Mouse (Mus musculus) bone marrow, adult 2 months (tissue): ENCODE data around the gene Med23.

ENCODE experiments used
- CTCF ChIP-seq: fragments of 200-500 bp; IDR thresholded peaks from 2 replicates; pipeline ENCODE4 v1.5.1; 2011; ENCODE audit warnings: low read length, control low read depth; ENCODE audit not compliant: control insufficient read depth, insufficient read depth
- POLR2A ChIP-seq: fragments of 200-500 bp; IDR thresholded peaks from 2 replicates; pipeline ENCODE4 v1.6.1; 2011; ENCODE audit warnings: low read depth, mild to moderate bottlenecking, control low read depth, low read length, borderline replicate concordance; ENCODE audit not compliant: control insufficient read depth

GRCm38 (mm10) chr10:24930143-24930542 is 60.4 kb downstream of the Med23 start:
- no peak for TF ChIP-seq CTCF
- no peak for TF ChIP-seq POLR2A
